Mouse (Mus musculus): ENCODE results near the gene Rbfox2. TPM values are rescaled to one million over a fixed set of nuclear protein-coding genes. Genes with fewer than 3 reads are reported as not detected.

Rbfox2 gene
- polyA plus RNA-seq, 1 experiment from 2014 or later = 23.2 TPM

- ATAC-seq (ENCODE audit: low FRiP score, low TSS enrichment) = peak; percentile 68; the same call in 1 of the 2 replicates
- Histone ChIP-seq H3K9ac (ENCODE audit: low read length) (peak overlapping the region; percentile 45), H3K27me3 (ENCODE audit: control insufficient read depth, insufficient read depth, low read length) (no peaks in the 10 kb centered on the region), H3K4me3 (ENCODE audit: low read depth, low read length) (no peak overlapping the region), H3K36me3 (ENCODE audit: control insufficient read depth, insufficient read depth, low read length) (no peaks in the 10 kb centered on the region), H3K4me1 (replicated peaks; ENCODE audit: control insufficient read depth, insufficient read depth) (no peaks in the 10 kb centered on the region; the same call in 1 of the 2 replicates), H3K27ac (replicated peaks) (peak overlapping the region; percentile 97), H3K9me3 (ENCODE audit: control insufficient read depth, low read length) (no peaks in the 10 kb centered on the region), H3K4me2 (replicated peaks; ENCODE audit: low read depth) (no peak overlapping the region; the same call in 1 of the 2 replicates)
- WGBS = 12% methylated on average over 11 of the region's 11 CpGs
- TF ChIP-seq CTCF (IDR thresholded peaks at IDR 0.05; ENCODE audit: low read depth) = no peak
- TF ChIP-seq EP300 (optimal IDR thresholded peaks at IDR 0.05) = no peak
- peak; percentile 63 for DNase-seq (ENCODE audit: low spot score)
These were observed 269.3 kb downstream of the Rbfox2 start for GRCm38 (mm10) chr15:77037278-77038161.

- Histone ChIP-seq H3K27ac (replicated peaks) (peak overlapping the region; percentile 97), H3K4me3 (ENCODE audit: low read depth, low read length) (no peak overlapping the region), H3K9me3 (ENCODE audit: control insufficient read depth, low read length) (no peaks in the 10 kb centered on the region), H3K4me1 (replicated peaks; ENCODE audit: control insufficient read depth, insufficient read depth) (no peaks in the 10 kb centered on the region; the same call in 1 of the 2 replicates), H3K27me3 (ENCODE audit: control insufficient read depth, insufficient read depth, low read length) (no peaks in the 10 kb centered on the region), H3K9ac (ENCODE audit: low read length) (peak overlapping the region; percentile 45), H3K36me3 (ENCODE audit: control insufficient read depth, insufficient read depth, low read length) (no peaks in the 10 kb centered on the region), H3K4me2 (replicated peaks; ENCODE audit: low read depth) (no peak overlapping the region; the same call in 1 of the 2 replicates)
- WGBS = 24% methylated on average over 2 of the region's 2 CpGs
- no peak for DNase-seq (ENCODE audit: low spot score)
- TF ChIP-seq CTCF (IDR thresholded peaks at IDR 0.05; ENCODE audit: low read depth) (no peak), EP300 (optimal IDR thresholded peaks at IDR 0.05) (no peak)
- ATAC-seq (ENCODE audit: low FRiP score, low TSS enrichment) = peak; percentile 75; the same call in 1 of the 2 replicates
These were observed 269.9 kb downstream of the Rbfox2 start for GRCm38 (mm10) chr15:77036989-77037277.

- H3K4me2 ChIP-seq (replicated peaks; ENCODE audit: low read depth) = no peak overlapping the region
These were observed 270.4 kb downstream of the Rbfox2 start for GRCm38 (mm10) chr15:77036320-77036988.

GRCm38 (mm10) chr15:77035643-77036042 is 271.2 kb downstream of the Rbfox2 start:
- ATAC-seq (ENCODE audit: low FRiP score, low TSS enrichment) (no peak), DNase-seq (ENCODE audit: low spot score) (no peak)
- no peak overlapping the region for H3K4me2 ChIP-seq (replicated peaks; ENCODE audit: low read depth)
- no peaks in the 10 kb centered on the region for H3K9me3 ChIP-seq (ENCODE audit: control insufficient read depth, low read length)
- TF ChIP-seq EP300 (optimal IDR thresholded peaks at IDR 0.05) = no peak
- no peak for TF ChIP-seq CTCF (IDR thresholded peaks at IDR 0.05; ENCODE audit: low read depth)
- no peak overlapping the region for H3K4me3 ChIP-seq (ENCODE audit: low read depth, low read length)
- 61% methylated on average over 3 of the region's 3 CpGs for WGBS
- H3K27me3 ChIP-seq (ENCODE audit: control insufficient read depth, insufficient read depth, low read length) = no peaks in the 10 kb centered on the region
- H3K27ac ChIP-seq (replicated peaks) = peak overlapping the region; percentile 97
- H3K9ac ChIP-seq (ENCODE audit: low read length) = peak overlapping the region; percentile 2; the same call in 1 of the 2 replicates
- no peaks in the 10 kb centered on the region; the same call in 1 of the 2 replicates for H3K4me1 ChIP-seq (replicated peaks; ENCODE audit: control insufficient read depth, insufficient read depth)
- H3K36me3 ChIP-seq (ENCODE audit: control insufficient read depth, insufficient read depth, low read length) = no peaks in the 10 kb centered on the region

More at GRCm38 (mm10) chr15:77036320-77036988, 270.4 kb downstream of the Rbfox2 start:
- peak overlapping the region; percentile 97 for H3K27ac ChIP-seq (replicated peaks)
- DNase-seq (ENCODE audit: low spot score) (peak; percentile 46), ATAC-seq (ENCODE audit: low FRiP score, low TSS enrichment) (peak; percentile 88)
- WGBS = 43% methylated on average over 11 of the region's 11 CpGs
- H3K27me3 ChIP-seq (ENCODE audit: control insufficient read depth, insufficient read depth, low read length) = no peaks in the 10 kb centered on the region
- H3K4me3 ChIP-seq (ENCODE audit: low read depth, low read length) = no peak overlapping the region
- no peaks in the 10 kb centered on the region for H3K36me3 ChIP-seq (ENCODE audit: control insufficient read depth, insufficient read depth, low read length)
- H3K4me1 ChIP-seq (replicated peaks; ENCODE audit: control insufficient read depth, insufficient read depth) = no peaks in the 10 kb centered on the region; the same call in 1 of the 2 replicates
- TF ChIP-seq CTCF (IDR thresholded peaks at IDR 0.05; ENCODE audit: low read depth) = no peak
- TF ChIP-seq EP300 (optimal IDR thresholded peaks at IDR 0.05) = no peak
- peak overlapping the region; percentile 45 for H3K9ac ChIP-seq (ENCODE audit: low read length)
- no peaks in the 10 kb centered on the region for H3K9me3 ChIP-seq (ENCODE audit: control insufficient read depth, low read length)

- DNase-seq (ENCODE audit: low spot score) = no peak
- H3K4me3 ChIP-seq (ENCODE audit: low read depth, low read length) = no peak overlapping the region
- no peaks in the 10 kb centered on the region for H3K27me3 ChIP-seq (ENCODE audit: control insufficient read depth, insufficient read depth, low read length)
- no peak for ATAC-seq (ENCODE audit: low FRiP score, low TSS enrichment)
- H3K9me3 ChIP-seq (ENCODE audit: control insufficient read depth, low read length) = no peaks in the 10 kb centered on the region
- no peak overlapping the region for H3K9ac ChIP-seq (ENCODE audit: low read length)
- no peak overlapping the region for H3K27ac ChIP-seq (replicated peaks)
- no peak overlapping the region for H3K4me2 ChIP-seq (replicated peaks; ENCODE audit: low read depth)
- TF ChIP-seq EP300 (optimal IDR thresholded peaks at IDR 0.05) (no peak), CTCF (IDR thresholded peaks at IDR 0.05; ENCODE audit: low read depth) (no peak)
- no peaks in the 10 kb centered on the region; the same call in 1 of the 2 replicates for H3K4me1 ChIP-seq (replicated peaks; ENCODE audit: control insufficient read depth, insufficient read depth)
- 73% methylated on average over 6 of the region's 6 CpGs for WGBS
- H3K36me3 ChIP-seq (ENCODE audit: control insufficient read depth, insufficient read depth, low read length) = no peaks in the 10 kb centered on the region
These were observed 272.3 kb downstream of the Rbfox2 start for GRCm38 (mm10) chr15:77034526-77034925.
